Mouse (Mus musculus) intestine, embryonic 16.5 days (tissue): ENCODE data around the gene Apobec4. TPM values are rescaled to one million over a fixed set of nuclear protein-coding genes. Genes with fewer than 3 reads are reported as not detected.
"Not testable (repeated sequence)": the region's sequence is repeated elsewhere in the genome, so short reads cannot be mapped to it uniquely, and the experiment has no call there.

Experiments
- ATAC-seq: fragments of 200-750 bp; cut with Nextera tagmentation; 2 replicates; pipeline ENCODE4 v1.8.0; 2017; ENCODE audit warnings: moderate TSS enrichment, moderate library complexity
- H3K27ac ChIP-seq: fragments of 300-500 bp; sonication (generic); 2 replicates; pipeline ENCODE4 v1.5.1; 2014; ENCODE audit warnings: mild to moderate bottlenecking, low read length
- H3K27me3 ChIP-seq: fragments of 300-500 bp; sonication (generic); replicated peaks from 2 replicates; pipeline ENCODE4 v1.6.1; 2014; ENCODE audit warnings: low read length, control low read depth, mixed read lengths; ENCODE audit not compliant: control insufficient read depth, insufficient read depth
- H3K36me3 ChIP-seq: fragments of 300-500 bp; sonication (generic); 2 replicates; pipeline ENCODE4 v1.6.1; 2014; ENCODE audit warnings: low read length, control low read depth; ENCODE audit not compliant: control insufficient read depth, insufficient read depth
- H3K4me1 ChIP-seq: fragments of 300-500 bp; sonication (generic); 2 replicates; pipeline ENCODE4 v1.6.1; 2014; ENCODE audit warnings: low read length, control low read depth, mixed read lengths; ENCODE audit not compliant: control insufficient read depth, insufficient read depth
- H3K4me2 ChIP-seq: fragments of 300-500 bp; sonication (generic); 2 replicates; pipeline ENCODE4 v1.6.1; 2014; ENCODE audit warnings: low read depth, low read length, control low read depth
- H3K4me3 ChIP-seq: fragments of 300-500 bp; sonication (generic); 2 replicates; pipeline ENCODE4 v1.5.1; 2014; ENCODE audit warnings: mild to moderate bottlenecking, low read length
- H3K9ac ChIP-seq: fragments of 300-500 bp; sonication (generic); 2 replicates; pipeline ENCODE4 v1.6.1; 2014; ENCODE audit warnings: low read depth, low read length
- H3K9me3 ChIP-seq: fragments of 300-500 bp; sonication (generic); 2 replicates; pipeline ENCODE4 v1.6.1; 2016; ENCODE audit warnings: low read length, control low read depth; ENCODE audit not compliant: control insufficient read depth
- WGBS: fragments of 180-500 bp; shearing (Covaris S2); extraction: QIAGEN DNeasy Blood & Tissue Kit; methylation state at CpG from one replicate; pipeline ENCODE4 v1.1.7; 2014; 5-methylcytosine and 5-hydroxymethylcytosine counted together
- polyA plus RNA-seq: library from polyadenylated mRNA; unstranded; fragments of >200 nt; fragmentation: Nextera tagmentation; extraction: Ambion mirVana; gene quantifications from 2 replicates; pipeline ENCODE4 v1.2.1, GENCODE M21; 2015

Apobec4 gene
- polyA plus RNA-seq, 1 experiment from 2014 or later, result not detected

- no peaks in the 10 kb centered on the region for H3K27me3 ChIP-seq
- H3K4me3 ChIP-seq, result no peak overlapping the region
- H3K9me3 ChIP-seq, result no peaks in the 10 kb centered on the region
- H3K9ac ChIP-seq, result no peak overlapping the region
- H3K27ac ChIP-seq, result no peak overlapping the region
- 96% methylated on average over 8 of the region's 8 CpGs for WGBS
- H3K4me2 ChIP-seq, result no peak overlapping the region
- no peak for ATAC-seq
- H3K36me3 ChIP-seq, result no peaks in the 10 kb centered on the region
- H3K4me1 ChIP-seq, result 0 out of 2 replicates have a peak, but pooled peaks cover 4% of the 10 kb centered on the region
Measured at GRCm38 (mm10) chr1:152784620-152785019, 34.3 kb downstream of the Apobec4 start.

- H3K9me3 ChIP-seq, H3K4me2 ChIP-seq, H3K27me3 ChIP-seq, H3K27ac ChIP-seq, H3K9ac ChIP-seq, H3K4me1 ChIP-seq, H3K4me3 ChIP-seq, H3K36me3 ChIP-seq, ATAC-seq: not testable (repeated sequence)
- WGBS, result 82% methylated on average over 3 of the region's 3 CpGs
Measured at GRCm38 (mm10) chr1:152785446-152785845, 35.1 kb downstream of the Apobec4 start.

- no peak for ATAC-seq
- Histone ChIP-seq H3K9ac (no peak overlapping the region), H3K27ac (no peak overlapping the region), H3K4me1 (peaks cover 12% of the 10 kb centered on the region), H3K4me2 (no peak overlapping the region), H3K4me3 (no peak overlapping the region), H3K27me3 (no peaks in the 10 kb centered on the region), H3K9me3 (no peaks in the 10 kb centered on the region), H3K36me3 (no peaks in the 10 kb centered on the region)
- WGBS, result 76% methylated on average over 4 of the region's 4 CpGs
Measured at GRCm38 (mm10) chr1:152786953-152787352, 36.6 kb downstream of the Apobec4 start.

- peaks cover 12% of the 10 kb centered on the region for H3K4me1 ChIP-seq
- no peak for ATAC-seq
- no peak overlapping the region for H3K4me3 ChIP-seq
- H3K4me2 ChIP-seq, result no peak overlapping the region
- H3K27ac ChIP-seq, result no peak overlapping the region
- H3K27me3 ChIP-seq, result no peaks in the 10 kb centered on the region
- 28% methylated on average over 4 of the region's 4 CpGs for WGBS
- H3K36me3 ChIP-seq, result no peaks in the 10 kb centered on the region
- H3K9me3 ChIP-seq, result no peaks in the 10 kb centered on the region
- H3K9ac ChIP-seq, result no peak overlapping the region
Measured at GRCm38 (mm10) chr1:152788121-152788660, 37.8 kb downstream of the Apobec4 start.

GRCm38 (mm10) chr1:152790254-152790653 lies 39.9 kb downstream of the Apobec4 start:
- Histone ChIP-seq H3K4me3 (no peak overlapping the region), H3K9ac (no peak overlapping the region), H3K36me3 (no peaks in the 10 kb centered on the region), H3K4me2 (0 out of 2 replicates have a peak overlapping the region, but pooled peaks have one; percentile 1), H3K27ac (peak overlapping the region; percentile 10; the same call in 1 of the 2 replicates), H3K27me3 (no peaks in the 10 kb centered on the region), H3K4me1 (peaks cover 12% of the 10 kb centered on the region), H3K9me3 (no peaks in the 10 kb centered on the region)
- peak; percentile 73 for ATAC-seq
- WGBS, result 20% methylated on average over 12 of the region's 12 CpGs

GRCm38 (mm10) chr1:152790821-152791220 lies 40.5 kb downstream of the Apobec4 start:
- peak overlapping the region; percentile 10; the same call in 1 of the 2 replicates for H3K27ac ChIP-seq
- no peak overlapping the region for H3K4me3 ChIP-seq
- H3K9ac ChIP-seq, result no peak overlapping the region
- no peaks in the 10 kb centered on the region for H3K27me3 ChIP-seq
- 7% methylated on average over 6 of the region's 6 CpGs for WGBS
- H3K36me3 ChIP-seq, result no peaks in the 10 kb centered on the region
- ATAC-seq, result peak; percentile 86
- 0 out of 2 replicates have a peak overlapping the region, but pooled peaks have one; percentile 1 for H3K4me2 ChIP-seq
- no peaks in the 10 kb centered on the region for H3K9me3 ChIP-seq
- peaks cover 13% of the 10 kb centered on the region for H3K4me1 ChIP-seq

GRCm38 (mm10) chr1:152791269-152791668 lies 40.9 kb downstream of the Apobec4 start:
- no peak overlapping the region for H3K4me3 ChIP-seq
- no peak overlapping the region for H3K4me2 ChIP-seq
- H3K9me3 ChIP-seq, result no peaks in the 10 kb centered on the region
- WGBS, result 32% methylated on average over 4 of the region's 4 CpGs
- H3K27ac ChIP-seq, result peak overlapping the region; percentile 10
- no peak overlapping the region for H3K9ac ChIP-seq
- H3K36me3 ChIP-seq, result no peaks in the 10 kb centered on the region
- peaks cover 15% of the 10 kb centered on the region for H3K4me1 ChIP-seq
- no peaks in the 10 kb centered on the region for H3K27me3 ChIP-seq
- peak; percentile 26; the same call in 1 of the 2 replicates for ATAC-seq

GRCm38 (mm10) chr1:152792736-152793494 lies 42.6 kb downstream of the Apobec4 start:
- H3K4me2 ChIP-seq, result no peak overlapping the region
- H3K4me3 ChIP-seq, result no peak overlapping the region
- H3K9me3 ChIP-seq, result no peaks in the 10 kb centered on the region
- H3K9ac ChIP-seq, result no peak overlapping the region
- no peaks in the 10 kb centered on the region for H3K27me3 ChIP-seq
- no peak for ATAC-seq
- H3K4me1 ChIP-seq, result peaks cover 15% of the 10 kb centered on the region
- H3K36me3 ChIP-seq, result no peaks in the 10 kb centered on the region
- no peak overlapping the region for H3K27ac ChIP-seq
- 62% methylated on average over 12 of the region's 12 CpGs for WGBS

GRCm38 (mm10) chr1:152793495-152794130 lies 43.3 kb downstream of the Apobec4 start:
- Histone ChIP-seq H3K9ac (no peak overlapping the region), H3K4me3 (no peak overlapping the region), H3K9me3 (no peaks in the 10 kb centered on the region), H3K36me3 (no peaks in the 10 kb centered on the region), H3K27ac (no peak overlapping the region), H3K4me2 (no peak overlapping the region), H3K4me1 (peaks cover 13% of the 10 kb centered on the region), H3K27me3 (no peaks in the 10 kb centered on the region)
- no peak for ATAC-seq
- WGBS, result 60% methylated on average over 6 of the region's 6 CpGs
